Mouse (Mus musculus): ENCODE data around the gene Gpr85. TPM values are rescaled to one million over a fixed set of nuclear protein-coding genes. Genes with fewer than 3 reads are reported as not detected.

The Gpr85 gene
- polyA plus RNA-seq, 1 experiment from 2014 or later: 0.12 TPM

- no peak for DNase-seq (ENCODE audit: low spot score)
These were observed 23.1 kb downstream of the Gpr85 start for GRCm38 (mm10) chr6:13816661-13817060.

DNA sequence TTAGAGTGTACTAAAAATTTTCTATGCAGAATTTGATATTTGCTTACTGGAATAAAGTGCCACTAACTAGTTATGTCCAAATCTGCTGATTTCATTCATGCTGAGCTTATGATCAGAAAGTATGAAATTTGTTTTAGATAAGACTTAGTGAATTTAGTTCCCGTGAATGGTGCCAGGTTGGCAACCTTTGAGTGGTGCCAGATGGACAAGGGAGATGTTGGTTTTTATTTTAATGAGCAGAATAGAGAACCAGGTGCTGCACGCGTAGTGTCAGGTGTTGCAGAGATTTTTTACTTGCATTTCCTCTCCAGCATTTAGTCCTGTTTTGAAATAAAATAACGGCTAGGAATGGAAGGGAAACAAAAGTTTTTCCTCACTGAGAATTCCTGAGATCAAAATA lies 27.6 kb downstream of the Gpr85 start:
- DNase-seq (ENCODE audit: low spot score): no peak

- no peak for DNase-seq (ENCODE audit: low spot score)
These were observed 39.7 kb downstream of the Gpr85 start for GRCm38 (mm10) chr6:13800071-13800470.

- DNase-seq (ENCODE audit: low spot score): no peak
These were observed 42.4 kb downstream of the Gpr85 start for GRCm38 (mm10) chr6:13797389-13797788.

Other genes starting within 250 kb of the Gpr85 start
- 28.3 and 31.8 TPM in 2 replicates for gene Tmem168, start 231.8 kb downstream of the Gpr85 start, polyA plus RNA-seq (2015; fragmentation: Nextera tagmentation; extraction: Ambion mirVana)
- gene Bmt2, start 162.0 kb downstream of the Gpr85 start, polyA plus RNA-seq (2015; fragmentation: Nextera tagmentation; extraction: Ambion mirVana): 8.6 and 11.6 TPM in 2 replicates
- 109 and 111 TPM in 2 replicates for gene 2610001J05Rik, start 31.6 kb upstream of the Gpr85 start, polyA plus RNA-seq (2015; fragmentation: Nextera tagmentation; extraction: Ambion mirVana)

Measured in thymus, postnatal 0 days (tissue).